Mouse (Mus musculus) liver (tissue): ENCODE measurements around the gene Taok1.
"Not testable (repeated sequence)": the region's sequence is repeated elsewhere in the genome, so short reads cannot be mapped to it uniquely, and the experiment has no call there.

Source experiments
- DNase-seq: peaks from one replicate; pipeline ENCODE4 v3.0.0-alpha.2; 2020; ENCODE audit warnings: mixed read lengths

Taok1 gene

GRCm38 (mm10) chr11:77545261-77545660, 62.4 kb downstream of the Taok1 start:
- DNase-seq, result no peak

GRCm38 (mm10) chr11:77532202-77532846, 75.3 kb downstream of the Taok1 start:
- DNase-seq, result no peak

- DNase-seq, result no peak
Measured at GRCm38 (mm10) chr11:77530862-77531261, 76.8 kb downstream of the Taok1 start.

- no peak for DNase-seq
Measured at GRCm38 (mm10) chr11:77529644-77530043, 78.0 kb downstream of the Taok1 start.

GRCm38 (mm10) chr11:77528420-77528819, 79.2 kb downstream of the Taok1 start:
- DNase-seq, result not testable (repeated sequence)

GRCm38 (mm10) chr11:77525804-77526486, 81.7 kb downstream of the Taok1 start:
- no peak for DNase-seq

GRCm38 (mm10) chr11:77520601-77521529, 86.8 kb downstream of the Taok1 start:
- peak; percentile 59 for DNase-seq

- peak; percentile 27 for DNase-seq
Measured at GRCm38 (mm10) chr11:77519043-77519442, 88.6 kb downstream of the Taok1 start, which contains the start of gene Gm10392. TSS of gene Gm10392 (minus strand) at chr11:77519198.

GRCm38 (mm10) chr11:77518051-77518798, 89.4 kb downstream of the Taok1 start:
- DNase-seq, result no peak

GRCm38 (mm10) chr11:77516553-77517425, 90.8 kb downstream of the Taok1 start:
- no peak for DNase-seq

GRCm38 (mm10) chr11:77515637-77516552, 91.7 kb downstream of the Taok1 start, which contains the start of gene Trp53i13:
TSS of gene Trp53i13 (minus strand) at chr11:77515980.
- DNase-seq, result peak; percentile 19

- peak; percentile 84 for DNase-seq
Measured at GRCm38 (mm10) chr11:77514832-77515636, 92.6 kb downstream of the Taok1 start, which contains the start of gene Abhd15. TSS of gene Abhd15 (plus strand) at chr11:77515121.

GRCm38 (mm10) chr11:77514281-77514831, 93.3 kb downstream of the Taok1 start:
- peak; percentile 79 for DNase-seq

- no peak for DNase-seq
Measured at GRCm38 (mm10) chr11:77513811-77514170, 93.8 kb downstream of the Taok1 start.

- DNase-seq, result peak; percentile 94
Measured at GRCm38 (mm10) chr11:77512891-77513810, 94.5 kb downstream of the Taok1 start.

GRCm38 (mm10) chr11:77511336-77511735, 96.3 kb downstream of the Taok1 start:
- no peak for DNase-seq

GRCm38 (mm10) chr11:77508068-77509021, 99.3 kb downstream of the Taok1 start:
- peak; percentile 88 for DNase-seq
